Mouse (Mus musculus) kidney, postnatal 0 days (tissue): ENCODE results near the gene Map2k4. TPM values are rescaled to one million over a fixed set of nuclear protein-coding genes. Genes with fewer than 3 reads are reported as not detected.

ENCODE experiments used
- ATAC-seq: fragments of 200-750 bp; cut with Nextera tagmentation; replicated peaks from 2 replicates; pipeline ENCODE4 v1.8.0; 2017; ENCODE audit warnings: low read depth, moderate number of reproducible peaks, moderate TSS enrichment, moderate library complexity; ENCODE audit not compliant: low FRiP score
- DNase-seq: peaks from one replicate; pipeline ENCODE4 v3.0.0-alpha.2; 2016; ENCODE audit warnings: low spot score
- H3K27ac ChIP-seq: fragments of 300-500 bp; sonication (generic); 2 replicates; pipeline ENCODE4 v1.5.1; 2014; ENCODE audit warnings: mild to moderate bottlenecking
- H3K27me3 ChIP-seq: fragments of 300-500 bp; sonication (generic); 2 replicates; pipeline ENCODE4 v1.6.1; 2014; ENCODE audit warnings: low read length, mixed read lengths; ENCODE audit not compliant: insufficient read depth
- H3K36me3 ChIP-seq: fragments of 300-500 bp; sonication (generic); 2 replicates; pipeline ENCODE4 v1.6.1; 2014; ENCODE audit warnings: low read length, mixed read lengths; ENCODE audit not compliant: insufficient read depth
- H3K4me1 ChIP-seq: fragments of 300-500 bp; sonication (generic); replicated peaks from 2 replicates; pipeline ENCODE4 v1.6.1; 2014; ENCODE audit warnings: antibody characterized with exemption, low read length, mixed read lengths; ENCODE audit not compliant: insufficient read depth
- H3K4me2 ChIP-seq: fragments of 300-500 bp; sonication (generic); 2 replicates; pipeline ENCODE4 v1.6.1; 2014; ENCODE audit warnings: mild to moderate bottlenecking, low read length, moderate library complexity, mixed read lengths
- H3K4me3 ChIP-seq: fragments of 300-500 bp; sonication (generic); replicated peaks from 2 replicates; pipeline ENCODE4 v1.5.1; 2014; ENCODE audit warnings: low read depth, low read length
- H3K9ac ChIP-seq: fragments of 300-500 bp; sonication (generic); 2 replicates; pipeline ENCODE4 v1.6.1; 2014; ENCODE audit warnings: low read depth, low read length
- H3K9me3 ChIP-seq: fragments of 300-500 bp; sonication (generic); replicated peaks from 2 replicates; pipeline ENCODE4 v1.6.1; 2016; ENCODE audit warnings: low read length, inconsistent platforms, mixed read lengths
- CTCF ChIP-seq: IDR thresholded peaks from 2 replicates; pipeline ENCODE4 v1.5.1; 2016; ENCODE audit warnings: antibody characterized with exemption, low read depth, mild to moderate bottlenecking, moderate library complexity
- WGBS: fragments of 180-500 bp; shearing (Covaris S2); extraction: QIAGEN DNeasy Blood & Tissue Kit; methylation state at CpG from one replicate; pipeline ENCODE4 v1.1.7; 2014; 5-methylcytosine and 5-hydroxymethylcytosine counted together
- microRNA counts: library from miRNA; unstranded; fragments of <30 nt; microRNA quantifications from one replicate; lab custom pipeline; 2015
- microRNA-seq: library from miRNA; unstranded; fragments of <30 nt; microRNA quantifications from one replicate; pipeline ENCODE4, GENCODE M21; 2016
- polyA plus RNA-seq: library from polyadenylated mRNA; unstranded; fragments of >200 nt; fragmentation: Nextera tagmentation; extraction: Ambion mirVana; gene quantifications from 2 replicates; pipeline ENCODE4 v1.2.1, GENCODE M21; 2015

Gene Map2k4
- polyA plus RNA-seq, 1 experiment from 2014 or later, result 55.7 TPM

DNA sequence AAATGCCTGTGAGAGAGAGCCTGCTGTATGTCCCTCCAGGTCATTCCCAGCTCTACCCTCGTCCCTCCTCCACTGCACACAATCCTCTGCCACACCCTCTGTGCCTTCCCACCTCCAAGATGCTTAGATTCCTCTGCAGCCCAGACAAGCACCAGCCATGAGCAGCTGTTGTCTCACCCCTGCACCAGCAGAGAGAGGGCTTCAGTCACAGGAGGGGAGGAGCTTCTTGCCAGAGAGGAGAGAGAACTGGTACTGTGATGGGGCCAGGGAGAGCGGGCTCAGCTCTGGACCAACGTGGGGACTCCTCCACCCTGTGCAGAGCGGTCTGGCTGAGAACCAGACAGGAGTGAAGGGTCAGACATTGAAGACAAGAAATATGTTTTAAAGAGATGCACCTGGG lies 143.6 kb downstream of the Map2k4 start:
- Histone ChIP-seq H3K9me3 (no peaks in the 10 kb centered on the region), H3K36me3 (no peaks in the 10 kb centered on the region), H3K9ac (no peak overlapping the region), H3K27me3 (no peaks in the 10 kb centered on the region), H3K4me3 (no peak overlapping the region), H3K27ac (no peak overlapping the region), H3K4me1 (no peaks in the 10 kb centered on the region), H3K4me2 (no peak overlapping the region)
- DNase-seq (no peak), ATAC-seq (no peak)
- no peak for TF ChIP-seq CTCF
- 43% methylated on average over 4 of the region's 4 CpGs for WGBS

DNA sequence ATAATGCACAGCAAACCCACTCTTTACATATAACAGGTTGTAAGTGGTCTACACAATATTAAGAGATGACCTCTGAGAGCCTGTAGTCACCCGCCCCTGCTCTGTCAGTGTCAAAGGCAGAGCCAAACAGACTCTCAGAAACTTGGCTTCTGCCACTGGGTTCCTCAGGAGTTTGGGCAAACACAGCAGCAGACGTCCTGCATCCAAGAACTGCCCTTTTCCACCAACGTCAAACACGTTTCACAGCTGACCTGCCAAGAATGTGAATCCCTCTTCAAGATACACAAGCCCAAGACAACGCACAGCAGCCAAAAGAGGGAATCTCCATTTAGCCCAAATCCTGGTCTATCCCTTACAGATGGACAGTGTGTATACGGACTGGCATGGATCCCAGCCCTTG lies 147.8 kb downstream of the Map2k4 start:
- no peak overlapping the region for H3K4me3 ChIP-seq
- 76% methylated on average over 6 of the region's 6 CpGs for WGBS
- no peaks in the 10 kb centered on the region for H3K9me3 ChIP-seq
- no peak for TF ChIP-seq CTCF
- ATAC-seq (no peak), DNase-seq (no peak)
- no peak overlapping the region for H3K9ac ChIP-seq
- no peak overlapping the region for H3K27ac ChIP-seq
- no peak overlapping the region for H3K4me2 ChIP-seq
- H3K4me1 ChIP-seq, result no peaks in the 10 kb centered on the region
- H3K36me3 ChIP-seq, result no peaks in the 10 kb centered on the region
- H3K27me3 ChIP-seq, result no peaks in the 10 kb centered on the region

MicroRNAs within 50 kb of the gene (microRNA counts, 519-probe panel; counts per million panel counts)
- microRNA mmu-miR-744 (lab: Ali Mortazavi, UCI), result 330 counts per million, percentile 68 among the panel's probes with 10 or more counts

Small RNA genes lying within 50 kb of the gene (microRNA-seq; reads per million reads assigned to microRNA genes)
- 6,001 reads per million, percentile 92 among the genes with 10 or more reads in this experiment for gene Mir744

Other genes with a start within 250 kb of the Map2k4 start
- 13.5 and 13.7 TPM in 2 replicates for gene Zkscan6, start 18.9 kb upstream of the Map2k4 start, polyA plus RNA-seq